Mouse (Mus musculus) liver (tissue): ENCODE measurements at regions not wholly inside any gene's neighbourhood (a gene's known extent, or its start where the extent isn't known, plus 50 kb on each side); places are given as distances from the start of the nearest gene placed in this dataset.

ENCODE experiments used
- DNase-seq: peaks from one replicate; pipeline ENCODE4 v3.0.0-alpha.2; 2020; ENCODE audit warnings: mixed read lengths

GRCm38 (mm10) chrX:11724718-11725117 is 397.1 kb downstream of the H2al1j start:
- no peak for DNase-seq

- DNase-seq: no peak
These were observed 399.1 kb downstream of the H2al1j start for GRCm38 (mm10) chrX:11726524-11727231.

GRCm38 (mm10) chrX:11728481-11728880 is 400.9 kb downstream of the H2al1j start:
- no peak for DNase-seq

GRCm38 (mm10) chrX:11729992-11730391 is 402.4 kb downstream of the H2al1j start:
- DNase-seq: no peak

GRCm38 (mm10) chrX:11732371-11732770 is 404.7 kb downstream of the H2al1j start:
- no peak for DNase-seq

GRCm38 (mm10) chrX:11734505-11735435 is 407.1 kb downstream of the H2al1j start:
- peak; percentile 11 for DNase-seq

- peak; percentile 19 for DNase-seq
These were observed 408.0 kb downstream of the H2al1j start for GRCm38 (mm10) chrX:11735516-11736170.

- no peak for DNase-seq
These were observed 408.9 kb downstream of the H2al1j start for GRCm38 (mm10) chrX:11736481-11736880.

- peak; percentile 3 for DNase-seq
These were observed 411.9 kb downstream of the H2al1j start for GRCm38 (mm10) chrX:11739565-11739964.

- no peak for DNase-seq
These were observed 414.2 kb downstream of the Bcor start for GRCm38 (mm10) chrX:11745911-11746310.

- DNase-seq: no peak
These were observed 412.6 kb downstream of the Bcor start for GRCm38 (mm10) chrX:11747386-11748121.

- no peak for DNase-seq
These were observed 411.9 kb downstream of the Bcor start for GRCm38 (mm10) chrX:11748278-11748677.

- no peak for DNase-seq
These were observed 407.6 kb downstream of the Bcor start for GRCm38 (mm10) chrX:11752513-11752912.

- peak; percentile 36 for DNase-seq
These were observed 407.1 kb downstream of the Bcor start for GRCm38 (mm10) chrX:11752973-11753590.

- no peak for DNase-seq
These were observed 405.1 kb downstream of the Bcor start for GRCm38 (mm10) chrX:11755046-11755445.

GRCm38 (mm10) chrX:11763351-11764082 is 396.6 kb downstream of the Bcor start:
- DNase-seq: no peak

GRCm38 (mm10) chrX:11776236-11776899 is 383.8 kb downstream of the Bcor start:
- no peak for DNase-seq

GRCm38 (mm10) chrX:11795010-11795409 is 365.1 kb downstream of the Bcor start:
- no peak for DNase-seq

- DNase-seq: no peak
These were observed 362.3 kb downstream of the Bcor start for GRCm38 (mm10) chrX:11797870-11798269.

GRCm38 (mm10) chrX:11798326-11798725 is 361.8 kb downstream of the Bcor start:
- peak; percentile 46 for DNase-seq

- DNase-seq: no peak
These were observed 359.7 kb downstream of the Bcor start for GRCm38 (mm10) chrX:11800400-11800941.
